Mouse (Mus musculus): ENCODE data around the gene Lrmda. TPM values are rescaled to one million over a fixed set of nuclear protein-coding genes. Genes with fewer than 3 reads are reported as not detected.

Lrmda gene
- total and polyA plus RNA-seq, 2 experiments from 2014 or later: 0.18 TPM; not detected in 1

GRCm38 (mm10) chr14:22425018-22425534 lies 405.6 kb downstream of the Lrmda start:
- Histone ChIP-seq H3K27ac (ENCODE audit: low read depth, low read length) (no peak overlapping the region), H3K27me3 (ENCODE audit: insufficient read depth, low read length) (peaks cover 19% of the 10 kb centered on the region), H3K9ac (no peak overlapping the region), H3K4me3 (ENCODE audit: low read depth, low read length) (no peak overlapping the region), H3K4me1 (ENCODE audit: insufficient read depth) (no peaks in the 10 kb centered on the region), H3K36me3 (ENCODE audit: insufficient read depth) (no peaks in the 10 kb centered on the region), H3K9me3 (ENCODE audit: low read length) (no peaks in the 10 kb centered on the region), H3K4me2 (ENCODE audit: low read depth) (no peak overlapping the region)
- TF ChIP-seq CTCF (IDR thresholded peaks at IDR 0.05; ENCODE audit: low read depth): peak; percentile 12; the same call in 1 of the 2 replicates
- DNase-seq (peak; percentile 24), ATAC-seq (no peak; the same call in 1 of the 2 replicates)
- WGBS: 30% methylated on average over 7 of the region's 7 CpGs

- TF ChIP-seq CTCF (IDR thresholded peaks at IDR 0.05; ENCODE audit: low read depth): no peak
- WGBS: 58% methylated on average over 3 of the region's 3 CpGs
Measured at GRCm38 (mm10) chr14:22435441-22435840, 415.9 kb downstream of the Lrmda start.

GRCm38 (mm10) chr14:22435860-22436377 lies 416.4 kb downstream of the Lrmda start:
- no peak for TF ChIP-seq CTCF (IDR thresholded peaks at IDR 0.05; ENCODE audit: low read depth)
- no peaks in the 10 kb centered on the region for H3K9me3 ChIP-seq (ENCODE audit: low read length)
- no peak for DNase-seq
- H3K27me3 ChIP-seq (ENCODE audit: insufficient read depth, low read length): peaks cover 4% of the 10 kb centered on the region; the same call in 1 of the 2 replicates
- no peaks in the 10 kb centered on the region for H3K36me3 ChIP-seq (ENCODE audit: insufficient read depth)
- no peak overlapping the region for H3K4me3 ChIP-seq (ENCODE audit: low read depth, low read length)
- H3K27ac ChIP-seq (ENCODE audit: low read depth, low read length): no peak overlapping the region
- H3K4me1 ChIP-seq (ENCODE audit: insufficient read depth): 0 out of 2 replicates have a peak, but pooled peaks cover under 1% of the 10 kb centered on the region
- no peak overlapping the region for H3K9ac ChIP-seq
- ATAC-seq: no peak
- H3K4me2 ChIP-seq (ENCODE audit: low read depth): no peak overlapping the region
- WGBS: 49% methylated on average over 4 of the region's 4 CpGs

More at GRCm38 (mm10) chr14:22435441-22435840, 415.9 kb downstream of the Lrmda start:
- ATAC-seq (no peak), DNase-seq (no peak)
- Histone ChIP-seq H3K36me3 (ENCODE audit: insufficient read depth) (no peaks in the 10 kb centered on the region), H3K27ac (ENCODE audit: low read depth, low read length) (no peak overlapping the region), H3K27me3 (ENCODE audit: insufficient read depth, low read length) (peaks cover 4% of the 10 kb centered on the region; the same call in 1 of the 2 replicates), H3K9me3 (ENCODE audit: low read length) (no peaks in the 10 kb centered on the region), H3K4me1 (ENCODE audit: insufficient read depth) (no peaks in the 10 kb centered on the region), H3K4me3 (ENCODE audit: low read depth, low read length) (no peak overlapping the region), H3K4me2 (ENCODE audit: low read depth) (no peak overlapping the region), H3K9ac (no peak overlapping the region)

GRCm38 (mm10) chr14:22440341-22440999 lies 421.0 kb downstream of the Lrmda start:
- Histone ChIP-seq H3K4me3 (ENCODE audit: low read depth, low read length) (no peak overlapping the region), H3K9me3 (ENCODE audit: low read length) (no peaks in the 10 kb centered on the region), H3K4me1 (ENCODE audit: insufficient read depth) (peaks cover 8% of the 10 kb centered on the region; the same call in 1 of the 2 replicates), H3K27ac (ENCODE audit: low read depth, low read length) (no peak overlapping the region), H3K4me2 (ENCODE audit: low read depth) (peak overlapping the region; percentile 13), H3K36me3 (ENCODE audit: insufficient read depth) (no peaks in the 10 kb centered on the region), H3K27me3 (ENCODE audit: insufficient read depth, low read length) (peaks cover 4% of the 10 kb centered on the region), H3K9ac (no peak overlapping the region)
- WGBS: 15% methylated on average over 18 of the region's 18 CpGs
- ATAC-seq: peak; percentile 34; the same call in 1 of the 2 replicates
- TF ChIP-seq CTCF (IDR thresholded peaks at IDR 0.05; ENCODE audit: low read depth): no peak
- DNase-seq: peak; percentile 37

- peaks cover 8% of the 10 kb centered on the region; the same call in 1 of the 2 replicates for H3K4me1 ChIP-seq (ENCODE audit: insufficient read depth)
- H3K9ac ChIP-seq: no peak overlapping the region
- TF ChIP-seq CTCF (IDR thresholded peaks at IDR 0.05; ENCODE audit: low read depth): no peak
- 30% methylated on average over 5 of the region's 5 CpGs for WGBS
- no peak overlapping the region for H3K4me2 ChIP-seq (ENCODE audit: low read depth)
- H3K36me3 ChIP-seq (ENCODE audit: insufficient read depth): no peaks in the 10 kb centered on the region
- peaks cover 4% of the 10 kb centered on the region; the same call in 1 of the 2 replicates for H3K27me3 ChIP-seq (ENCODE audit: insufficient read depth, low read length)
- no peaks in the 10 kb centered on the region for H3K9me3 ChIP-seq (ENCODE audit: low read length)
- DNase-seq (no peak), ATAC-seq (no peak)
- H3K27ac ChIP-seq (ENCODE audit: low read depth, low read length): no peak overlapping the region
- no peak overlapping the region for H3K4me3 ChIP-seq (ENCODE audit: low read depth, low read length)
Measured at GRCm38 (mm10) chr14:22441859-22442447, 422.4 kb downstream of the Lrmda start.

- Histone ChIP-seq H3K4me1 (ENCODE audit: insufficient read depth) (peaks cover 8% of the 10 kb centered on the region; the same call in 1 of the 2 replicates), H3K4me3 (ENCODE audit: low read depth, low read length) (no peak overlapping the region), H3K27ac (ENCODE audit: low read depth, low read length) (no peak overlapping the region), H3K4me2 (ENCODE audit: low read depth) (no peak overlapping the region), H3K9me3 (ENCODE audit: low read length) (no peaks in the 10 kb centered on the region), H3K9ac (no peak overlapping the region), H3K27me3 (ENCODE audit: insufficient read depth, low read length) (peaks cover 4% of the 10 kb centered on the region; the same call in 1 of the 2 replicates), H3K36me3 (ENCODE audit: insufficient read depth) (no peaks in the 10 kb centered on the region)
- DNase-seq: no peak
- no peak for TF ChIP-seq CTCF (IDR thresholded peaks at IDR 0.05; ENCODE audit: low read depth)
- WGBS: 32% methylated on average over 5 of the region's 5 CpGs
- ATAC-seq: no peak
Measured at GRCm38 (mm10) chr14:22442719-22443118, 423.2 kb downstream of the Lrmda start.
